Mouse (Mus musculus): ENCODE results near the gene Ddo. TPM values are rescaled to one million over a fixed set of nuclear protein-coding genes. Genes with fewer than 3 reads are reported as not detected.

The Ddo gene
- polyA plus RNA-seq (2012; rRNA removed) = 0.37 and 0.50 TPM in 2 replicates

DNA sequence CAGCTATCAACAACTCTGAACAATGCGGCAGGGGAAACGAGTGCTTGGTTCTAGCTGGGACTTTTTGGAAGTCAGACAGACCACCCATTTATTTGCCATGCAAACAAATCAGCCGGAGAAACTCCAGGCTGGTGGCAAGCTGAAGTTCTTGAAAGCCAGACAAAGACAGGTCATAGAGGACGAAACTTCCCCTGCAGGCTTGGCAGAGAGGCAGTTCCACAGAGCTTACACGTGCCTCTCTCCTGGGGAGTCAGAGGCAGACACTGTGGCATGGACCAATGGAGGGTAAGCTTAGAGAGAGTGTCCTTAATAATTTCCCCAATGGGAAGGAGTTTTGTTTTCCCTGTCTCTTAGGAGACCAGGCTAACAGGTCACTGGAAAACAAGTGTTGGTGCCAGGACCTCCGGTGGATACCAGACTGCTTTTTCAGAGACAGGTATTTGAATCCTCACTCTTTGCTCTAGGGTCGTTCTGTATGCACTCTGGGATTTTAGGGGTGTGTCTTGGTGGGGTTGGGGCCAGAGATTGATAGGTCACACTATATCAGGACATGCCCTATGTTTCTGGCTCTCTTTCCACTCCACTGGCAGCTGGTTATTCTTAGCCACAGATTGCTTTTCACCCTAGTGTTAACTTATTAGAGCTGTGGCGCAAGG lies at the start of gene Ddo:
Gene Ddo, plus strand, starts transcription at position 356 of the 656 bp plus-strand sequence.

DNA sequence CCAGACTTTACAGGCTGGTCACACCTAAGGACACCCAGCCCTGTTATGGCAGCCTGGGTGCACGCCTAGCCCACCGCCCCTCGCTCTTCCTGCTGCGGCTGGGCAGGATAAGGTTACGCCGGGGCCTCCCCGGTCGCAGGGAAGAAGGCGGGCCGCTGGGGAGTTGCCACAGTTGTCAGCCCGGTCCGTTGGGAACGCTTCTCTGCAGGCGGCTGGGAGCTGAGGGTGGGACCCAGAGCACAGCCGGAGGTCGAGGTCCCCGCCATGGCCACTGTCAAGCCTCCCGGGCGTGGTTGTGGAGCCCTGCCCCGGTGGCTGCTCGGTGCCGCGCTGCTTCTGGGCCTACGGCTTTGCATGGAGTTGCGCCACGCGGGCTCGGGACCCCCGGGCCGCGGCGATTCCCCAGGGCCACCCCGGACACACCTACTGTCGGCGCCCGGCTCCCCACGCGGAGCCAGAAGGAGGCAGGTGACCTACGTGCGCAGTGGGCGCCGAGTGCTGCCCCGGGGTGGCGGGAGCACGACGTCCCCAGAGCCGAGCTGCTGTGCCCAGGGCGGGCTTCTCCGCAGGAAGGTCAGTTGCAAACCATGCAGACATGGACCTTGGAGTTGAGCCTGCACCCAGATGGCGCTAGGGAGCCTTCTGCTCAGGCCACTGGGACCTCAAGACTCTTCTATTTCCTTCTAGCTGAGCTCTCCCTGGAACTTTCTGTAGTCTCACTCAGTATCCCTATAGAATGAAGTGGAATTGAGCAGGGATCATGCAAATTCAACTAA lies 53.5 kb downstream of the Ddo start, which contains the start of gene Mettl24:
Gene Mettl24, plus strand, starts transcription at position 191 of the 776 bp plus-strand sequence.

Other genes with a start within 250 kb of the Ddo start
- gene Slc22a16, start 59.7 kb upstream of the Ddo start, polyA plus RNA-seq (2012; rRNA removed) = not detected in 2 replicates
- 0.29 and 0.34 TPM in 2 replicates for gene Mettl24, start 53.3 kb downstream of the Ddo start, polyA plus RNA-seq (2012; rRNA removed)

All from liver, embryonic 18 days (tissue).